Mouse (Mus musculus) T-cell, adult 2 months (primary cell): ENCODE measurements around the gene Uvrag.
A peak's percentile ranks its signal among the peaks of the same experiment; 100 is the strongest.

ENCODE experiments used
- DNase-seq: peaks from one replicate; pipeline ENCODE4 v3.0.0; 2022; ENCODE audit warnings: low spot score

Gene Uvrag

DNA sequence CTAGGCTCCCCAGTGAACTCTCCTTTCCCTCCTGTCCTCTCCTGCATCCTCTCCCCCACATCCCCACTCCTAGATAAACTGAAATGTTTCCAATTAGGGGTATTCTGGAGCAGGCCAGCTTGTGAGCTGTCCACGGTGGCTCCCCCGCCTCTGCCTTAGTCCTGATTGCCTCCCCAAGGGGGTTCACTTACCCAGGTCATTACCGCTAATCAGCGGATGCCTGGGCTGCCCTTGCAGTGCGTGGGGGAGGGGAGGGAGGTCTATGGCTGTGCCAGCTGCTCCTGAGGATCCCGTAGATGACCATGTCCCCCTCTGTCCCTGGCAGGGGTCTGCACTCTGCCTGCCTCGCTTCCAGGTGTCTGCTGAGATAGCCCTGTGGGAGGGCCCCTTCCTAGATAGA lies 297.3 kb downstream of the Uvrag start:
- DNase-seq, result no peak

GRCm38 (mm10) chr7:98842997-98843396 lies 297.9 kb downstream of the Uvrag start:
- no peak for DNase-seq

DNA sequence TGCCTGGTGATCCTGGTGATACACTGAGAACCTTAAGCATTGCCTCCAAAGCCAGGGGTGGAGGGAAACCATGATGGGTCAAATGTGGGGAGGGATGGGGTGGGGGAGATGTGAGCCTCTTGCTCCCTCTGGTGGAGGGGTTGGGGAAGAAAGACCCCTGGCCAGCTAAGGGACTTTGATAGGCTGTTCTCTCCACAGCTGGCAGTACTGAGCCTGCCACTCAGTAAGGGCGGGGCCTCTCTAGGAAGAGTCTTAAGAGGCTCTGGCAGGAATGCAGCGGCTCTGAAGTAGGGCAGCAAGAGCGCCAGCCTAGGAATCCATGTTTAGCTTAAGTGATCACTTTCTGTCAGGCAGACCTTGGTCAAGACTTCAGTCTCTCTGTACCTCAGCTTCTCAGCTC lies 299.1 kb downstream of the Uvrag start:
- no peak for DNase-seq

- DNase-seq, result no peak
Observed at GRCm38 (mm10) chr7:98840771-98841170, 300.2 kb downstream of the Uvrag start.

DNA sequence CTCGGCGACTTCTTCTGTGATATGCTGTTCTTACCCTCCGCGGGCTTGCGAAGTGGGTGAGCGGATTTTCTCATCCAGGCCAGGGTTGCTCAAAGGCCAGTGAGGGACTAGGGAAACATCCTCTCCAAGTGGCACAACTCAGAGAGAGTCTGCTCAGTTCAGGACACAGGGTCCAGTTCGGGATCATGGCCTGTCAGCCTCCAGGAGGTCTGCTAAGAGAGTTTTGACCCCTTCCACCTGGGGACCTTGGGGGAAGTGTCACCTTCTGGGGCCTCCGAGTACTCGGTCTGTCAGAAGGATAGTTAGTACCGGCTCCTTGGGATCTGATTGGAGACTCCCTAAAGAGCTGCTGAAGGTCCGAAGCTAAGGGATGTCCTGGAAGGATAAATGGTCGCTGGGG lies 301.6 kb downstream of the Uvrag start:
- no peak for DNase-seq

DNA sequence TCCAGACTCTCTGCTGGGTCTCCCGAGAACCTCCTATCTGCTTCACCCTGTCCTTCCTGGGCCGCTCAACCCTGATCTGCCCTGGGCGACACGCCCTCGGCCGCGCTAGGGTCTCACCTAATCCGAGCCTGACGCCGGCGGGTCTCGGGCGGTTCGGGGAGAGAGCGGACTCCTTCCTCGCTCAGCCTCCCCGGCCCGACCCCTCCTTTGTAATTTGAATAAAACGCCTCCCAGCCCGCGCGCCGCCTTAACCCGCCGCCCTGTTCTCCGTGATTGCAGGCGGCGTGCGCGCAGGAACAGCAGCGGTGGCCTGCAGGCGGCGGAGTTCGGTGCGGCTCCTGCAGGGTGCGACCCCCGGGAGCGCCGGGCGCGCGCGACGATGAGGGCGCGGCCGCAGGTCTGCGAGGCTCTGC lies 302.2 kb downstream of the Uvrag start:
- DNase-seq, result peak; percentile 28

- DNase-seq, result peak; percentile 63
Observed at GRCm38 (mm10) chr7:98837901-98838300, 303.0 kb downstream of the Uvrag start.

DNA sequence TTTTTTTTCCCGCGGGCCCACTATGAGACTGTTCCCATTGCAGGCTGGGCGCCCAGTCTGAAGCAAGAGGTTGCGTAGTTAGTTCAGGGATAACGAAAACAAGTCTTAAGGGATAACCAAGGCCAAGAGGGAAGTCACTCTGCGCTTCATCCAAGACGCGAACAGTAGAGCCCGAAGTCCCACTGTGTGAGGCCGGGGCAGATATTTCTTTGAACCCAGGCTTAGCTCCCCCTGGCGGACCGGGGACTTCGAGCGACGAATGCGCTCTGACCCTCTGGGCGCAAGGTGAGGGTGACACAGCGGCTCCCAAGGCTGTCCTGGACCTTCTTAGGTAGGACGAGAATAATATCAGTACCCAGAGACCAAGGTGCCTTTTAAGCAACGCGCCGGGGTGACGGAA lies 304.3 kb downstream of the Uvrag start:
- DNase-seq, result peak; percentile 64

DNA sequence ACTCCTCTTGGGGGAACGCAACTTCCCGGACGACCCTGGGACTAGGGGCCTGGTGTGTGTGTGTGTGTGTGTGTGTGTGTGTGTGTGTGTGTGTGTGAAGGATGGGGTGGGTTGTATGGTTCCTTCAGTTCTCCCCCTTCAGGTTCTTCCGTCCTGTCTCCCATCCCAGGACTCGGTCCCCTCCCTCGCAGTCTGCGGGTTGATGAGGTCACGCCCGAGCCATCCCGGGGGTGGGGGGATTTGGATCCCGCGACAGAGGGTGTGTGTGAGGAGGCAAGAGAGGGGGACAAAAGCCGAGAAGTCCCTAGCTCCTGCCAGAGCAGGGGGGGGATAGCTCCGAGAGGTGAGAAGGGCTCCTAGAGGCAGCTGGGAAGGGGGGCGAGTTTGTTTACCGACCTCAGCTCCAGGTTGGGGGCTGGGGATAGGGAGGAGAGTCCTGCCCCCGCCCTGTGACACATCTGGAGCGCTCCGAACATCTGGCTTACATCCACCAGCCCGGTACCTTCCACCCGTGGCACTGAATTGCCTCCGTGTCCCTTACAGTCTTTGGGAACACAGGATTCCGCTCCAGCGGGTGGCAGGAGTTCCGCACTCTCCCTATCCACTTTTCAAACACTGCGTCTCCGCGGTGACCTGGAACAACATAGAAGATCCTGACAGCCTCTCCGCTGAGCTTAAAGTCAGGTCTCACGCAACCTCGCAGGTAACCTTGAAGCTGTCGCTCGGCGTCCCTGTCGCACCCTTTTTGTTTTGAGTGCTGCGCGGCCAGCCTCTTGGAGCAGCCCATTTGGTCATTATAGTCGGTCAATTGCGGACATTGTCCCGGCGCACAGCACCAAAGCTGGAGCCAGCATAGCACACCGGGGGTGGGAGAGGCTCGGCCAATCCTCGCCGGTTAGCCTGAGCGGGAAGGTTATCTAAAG lies 305.2 kb downstream of the Uvrag start:
- no peak for DNase-seq
